Mouse (Mus musculus): ENCODE data around the gene Smpd3.

Smpd3 gene

DNA sequence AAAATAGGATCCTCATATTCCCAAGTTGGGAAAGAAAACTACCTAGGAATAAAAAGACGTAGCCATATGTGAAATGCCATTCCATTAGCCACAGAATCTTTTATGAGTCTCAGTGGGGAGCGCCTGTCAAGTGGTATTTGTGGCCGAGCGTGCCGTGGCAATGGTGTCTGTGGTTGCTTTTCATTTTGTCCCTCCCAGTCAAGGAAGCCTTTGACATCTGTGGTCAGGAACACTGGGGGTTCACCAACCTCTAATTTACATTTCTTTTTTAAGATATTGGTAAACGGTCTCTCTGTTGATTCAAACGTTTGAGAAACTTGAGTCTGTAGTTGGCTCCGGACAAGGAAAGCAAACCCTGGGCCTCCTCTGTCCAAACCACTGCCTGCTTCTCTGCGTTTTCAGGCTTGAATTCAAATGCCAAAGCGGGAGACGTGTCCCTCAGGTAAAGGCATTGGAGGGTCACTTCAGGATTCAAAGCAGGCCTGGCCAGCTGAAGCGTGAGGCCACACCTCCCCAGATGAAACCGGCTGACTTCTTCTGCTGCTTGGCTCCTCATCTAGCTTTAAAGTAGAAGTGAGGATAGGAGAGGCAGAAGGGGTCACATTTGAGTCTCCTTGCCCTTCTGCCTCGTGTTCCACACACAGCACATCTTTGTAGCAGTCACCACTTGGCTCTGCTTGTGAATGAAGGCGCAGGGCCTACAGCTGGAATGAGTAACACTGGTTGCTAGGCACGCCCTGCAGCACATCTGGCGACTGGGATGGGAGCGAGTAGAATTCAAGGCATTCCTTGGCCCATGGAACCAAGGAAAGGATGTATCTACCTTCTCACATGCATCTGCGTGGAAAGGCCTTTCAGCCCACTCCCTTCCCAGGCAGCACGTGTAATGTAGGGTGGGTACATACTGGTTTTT is 45.0 kb downstream of the Smpd3 start:
- DNase-seq (ENCODE audit: low spot score): no peak

DNA sequence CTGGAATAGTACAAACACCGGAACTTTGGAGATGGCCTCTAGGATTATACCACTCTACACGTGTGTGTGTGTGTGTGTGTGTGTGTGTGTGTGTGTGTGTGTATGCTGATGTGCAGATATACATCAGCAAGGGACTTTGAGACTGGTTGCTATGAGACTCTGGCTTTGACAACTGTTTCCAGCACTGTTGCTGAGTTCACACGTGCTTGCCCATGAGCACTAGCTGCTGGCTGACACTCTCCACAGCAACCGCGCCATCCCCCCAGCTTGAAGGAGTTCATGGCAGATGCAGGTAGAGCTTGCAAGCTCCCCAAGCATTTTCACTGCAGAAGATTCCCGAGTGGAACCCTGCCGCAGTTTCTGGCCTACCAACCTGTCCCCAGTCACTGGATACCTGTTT is 48.3 kb downstream of the Smpd3 start:
- no peak for DNase-seq (ENCODE audit: low spot score)

DNA sequence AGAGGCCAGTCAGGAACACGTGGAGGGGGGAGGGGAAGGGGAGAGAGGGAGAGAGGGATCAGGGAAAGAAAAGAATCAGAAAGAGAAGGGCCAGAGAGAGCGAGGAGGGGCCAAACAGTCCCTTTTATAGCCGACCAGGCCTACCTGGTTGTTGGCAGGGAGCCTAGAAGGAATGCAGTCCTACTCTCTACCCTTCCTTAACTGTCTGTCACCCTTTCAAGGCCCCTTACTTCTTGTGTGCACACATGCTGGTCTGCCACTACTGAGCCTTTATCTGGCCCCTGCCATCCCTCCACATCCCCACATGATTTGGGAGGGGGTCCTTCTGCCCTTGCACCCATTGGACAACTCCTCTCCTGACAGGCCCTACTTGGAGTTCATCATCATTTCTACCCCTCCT is 49.1 kb downstream of the Smpd3 start:
- no peak for DNase-seq (ENCODE audit: low spot score)

DNA sequence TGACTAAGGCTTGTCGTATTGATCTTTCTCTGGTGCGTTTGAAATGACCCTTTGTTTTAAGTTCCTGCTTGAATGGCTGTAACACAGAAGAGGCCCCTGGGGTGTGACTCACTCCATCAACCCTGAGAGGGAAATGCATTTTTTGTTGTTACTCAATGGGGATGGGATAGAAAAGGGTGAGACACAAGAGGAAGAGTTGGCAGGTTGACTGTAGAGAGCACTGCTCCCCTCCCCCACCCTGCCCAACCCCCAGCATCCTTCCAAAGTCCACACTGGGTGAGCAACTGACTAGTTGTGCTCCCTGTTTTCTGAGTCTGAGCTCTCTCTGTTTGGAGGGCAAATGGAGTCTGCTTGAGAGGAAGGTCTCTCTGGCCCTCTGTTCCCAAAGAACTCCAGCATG is 50.3 kb downstream of the Smpd3 start:
- no peak for DNase-seq (ENCODE audit: low spot score)

DNA sequence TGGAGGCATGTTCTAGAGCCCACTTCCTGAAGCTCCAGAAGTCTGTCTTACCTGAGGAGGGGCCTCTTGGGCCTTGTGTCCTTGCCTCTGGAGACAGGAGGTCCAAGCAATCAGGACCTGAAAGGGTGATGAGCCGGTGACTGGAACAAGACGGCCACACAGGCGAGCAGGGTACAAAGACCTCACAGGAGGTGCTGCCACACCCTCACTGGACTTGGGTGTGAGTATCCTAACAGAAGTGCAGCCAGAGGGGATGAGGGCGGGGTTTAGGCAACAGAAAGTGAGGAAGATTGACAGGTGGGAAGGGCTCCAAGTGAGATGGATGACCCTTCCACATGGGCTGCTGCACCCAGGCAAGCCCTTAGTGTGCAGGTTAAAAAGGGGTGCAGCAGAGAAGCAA is 56.9 kb downstream of the Smpd3 start:
- DNase-seq (ENCODE audit: low spot score): no peak

DNA sequence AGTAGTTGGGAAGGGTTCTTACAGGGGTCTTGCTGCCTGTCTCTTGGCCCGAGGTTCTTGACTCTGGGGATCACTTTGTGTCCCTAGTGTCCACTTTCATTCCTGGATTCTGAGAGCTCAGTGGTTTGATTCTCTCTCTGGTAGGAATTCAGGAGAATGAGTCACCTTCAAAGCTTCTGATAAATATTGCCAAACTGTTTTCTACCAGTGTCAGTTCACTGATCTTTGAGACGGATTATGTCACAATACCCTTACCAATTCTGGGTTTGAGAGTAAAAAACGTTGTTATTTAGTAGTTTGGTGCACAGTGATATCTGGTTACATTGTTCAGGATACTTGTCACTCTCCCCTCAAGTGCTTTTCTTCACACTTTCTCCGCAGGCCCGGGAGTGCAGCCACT is 57.6 kb downstream of the Smpd3 start:
- no peak for DNase-seq (ENCODE audit: low spot score)

DNA sequence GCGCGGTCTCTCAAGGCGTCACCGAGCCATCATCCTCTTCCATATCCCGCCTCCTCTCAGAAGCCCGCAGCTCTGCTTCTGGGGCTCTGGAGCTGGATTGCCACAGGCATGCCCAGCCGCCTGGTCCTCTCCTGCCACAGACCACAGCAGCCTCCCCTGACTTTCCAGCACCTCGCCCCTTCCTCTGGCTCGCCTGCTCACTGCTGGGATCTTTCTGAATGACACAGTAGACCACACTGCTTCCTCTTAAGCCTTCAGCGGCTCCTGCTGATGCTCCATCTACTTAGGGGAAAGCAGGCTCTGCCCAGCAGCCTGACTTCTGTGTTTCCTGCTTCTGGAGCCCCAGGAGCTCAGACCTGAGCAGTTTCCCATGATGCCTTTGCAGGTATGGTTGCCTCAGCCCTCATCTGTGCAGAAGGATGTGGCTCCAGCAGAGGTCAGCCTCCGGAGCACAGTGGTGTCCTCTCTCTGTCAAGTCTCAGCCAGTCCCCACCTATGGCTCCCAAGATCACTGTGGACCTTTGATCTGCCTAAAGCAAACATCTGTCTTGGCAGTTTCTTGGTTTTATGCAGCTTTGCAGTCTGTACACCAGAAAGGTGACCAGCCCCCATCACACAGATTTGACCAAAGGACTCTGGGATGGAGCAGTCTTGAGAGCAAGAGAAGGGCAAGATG is 59.3 kb downstream of the Smpd3 start:
- no peak for DNase-seq (ENCODE audit: low spot score)

DNA sequence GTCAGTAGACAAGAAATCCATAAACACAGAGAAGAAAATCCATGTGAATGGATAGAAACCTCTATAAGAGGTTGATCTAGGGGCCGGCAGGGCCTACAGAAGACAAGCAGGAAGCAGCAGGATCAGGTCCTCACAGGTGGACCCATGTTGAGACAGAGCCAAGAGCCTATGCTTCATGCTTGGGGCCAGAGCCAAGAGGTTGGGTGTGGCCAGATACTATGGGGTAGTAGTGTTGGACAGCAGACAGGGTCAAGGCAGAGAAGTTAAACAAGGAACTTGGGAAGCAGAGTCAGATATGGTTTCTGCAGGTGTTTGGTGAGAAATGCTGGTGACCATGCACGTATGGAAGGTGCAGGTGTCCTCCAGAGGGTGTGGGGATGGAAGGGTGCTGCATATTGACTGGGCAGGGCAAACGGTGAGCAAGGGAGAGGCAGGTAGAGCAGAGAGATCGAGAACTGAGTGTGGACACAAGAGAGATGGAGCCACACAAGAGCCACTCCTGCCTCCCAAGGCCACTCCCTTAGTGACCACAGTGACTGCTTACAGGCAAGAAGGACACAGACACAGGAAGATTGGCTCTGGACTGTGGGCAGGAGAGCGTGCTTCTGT is 61.0 kb downstream of the Smpd3 start:
- DNase-seq (ENCODE audit: low spot score): no peak

DNA sequence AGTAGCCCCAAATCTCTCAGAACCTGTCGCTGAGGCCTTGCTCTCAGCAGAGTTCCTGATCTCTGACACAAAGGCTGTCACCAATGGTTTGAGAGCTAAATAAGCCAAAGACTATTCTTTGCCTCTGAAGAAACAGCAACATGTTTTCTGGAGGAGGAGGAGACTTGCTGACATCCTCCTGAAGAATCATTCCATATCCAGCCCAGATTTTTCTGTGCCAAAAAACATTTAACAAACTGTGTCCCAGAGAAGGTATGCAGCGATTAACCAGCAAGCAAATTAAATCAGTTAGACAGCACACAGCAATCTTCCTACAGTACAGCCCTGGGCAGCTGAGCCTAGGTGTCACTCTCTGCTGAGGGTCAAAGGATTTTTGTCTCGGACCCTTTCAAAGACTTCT is 64.3 kb downstream of the Smpd3 start:
- no peak for DNase-seq (ENCODE audit: low spot score)

DNA sequence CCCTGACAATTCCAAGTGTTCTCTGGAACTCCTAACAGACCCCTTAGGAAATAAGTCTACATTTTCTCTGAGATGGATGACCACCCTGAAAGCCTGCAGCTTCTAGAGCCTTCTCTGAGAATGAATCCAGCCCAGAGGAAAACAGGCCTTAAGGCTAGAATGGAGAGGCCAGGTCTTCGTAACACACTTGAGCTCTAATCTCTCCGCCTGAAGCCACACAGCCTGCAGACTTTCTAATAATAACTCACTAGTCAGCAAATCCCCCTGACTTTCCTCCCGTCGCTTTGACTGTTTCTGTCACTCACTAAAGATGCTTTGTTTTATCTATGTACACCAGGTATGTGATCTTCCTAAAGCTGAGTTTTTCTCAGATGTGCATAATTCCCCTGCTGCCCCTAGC is 66.4 kb downstream of the Smpd3 start:
- DNase-seq (ENCODE audit: low spot score): no peak

DNA sequence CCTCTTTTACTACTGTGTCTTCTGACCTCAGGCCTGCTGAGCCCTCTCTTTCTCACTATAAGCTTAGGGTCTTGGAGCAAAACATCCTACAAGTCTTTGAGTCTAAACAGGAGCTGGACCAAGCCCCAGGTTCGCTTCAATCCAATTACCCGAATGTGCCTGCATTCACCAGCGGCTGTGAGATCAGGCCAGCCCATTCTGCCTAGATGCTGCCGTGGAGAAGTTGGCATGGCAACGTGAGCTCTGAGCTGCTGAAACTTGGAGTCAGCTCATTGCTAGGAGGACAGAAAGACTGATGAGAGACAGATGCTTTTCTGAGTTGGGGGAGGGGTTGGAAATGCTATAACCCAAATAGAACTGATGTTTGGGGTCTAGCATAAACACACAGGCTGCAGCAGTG is 67.0 kb downstream of the Smpd3 start:
- DNase-seq (ENCODE audit: low spot score): peak; percentile 34

DNA sequence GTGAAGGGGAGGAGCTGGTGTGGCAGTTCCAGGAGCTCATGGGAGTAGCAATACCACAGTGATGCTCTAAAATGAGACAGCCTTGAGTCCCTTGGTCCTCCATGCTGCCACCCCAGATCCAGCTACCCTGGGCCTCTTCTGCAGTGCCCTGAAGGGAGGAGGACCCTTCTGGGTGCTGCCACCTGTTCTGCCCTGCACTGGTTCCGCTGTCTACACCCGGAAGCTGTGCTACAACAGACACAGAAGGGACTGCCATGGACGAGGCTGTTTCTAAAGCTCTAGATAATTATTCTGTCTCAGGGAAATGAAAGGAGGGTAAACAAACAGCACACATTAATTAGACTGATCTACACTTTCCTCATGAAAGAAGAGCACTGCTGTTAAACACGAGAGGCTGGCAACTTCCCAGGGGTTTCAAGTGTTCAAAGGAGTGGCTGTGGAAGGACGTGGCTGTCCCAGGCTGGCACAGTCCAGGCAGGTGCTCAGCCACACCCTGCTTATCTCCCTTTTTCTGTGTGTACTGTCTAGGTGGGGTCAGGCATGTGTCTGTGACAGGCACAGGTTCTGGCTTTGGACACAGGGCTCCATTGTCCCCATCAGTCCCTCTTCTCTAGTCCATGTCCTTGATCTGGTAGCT is 69.0 kb downstream of the Smpd3 start:
- DNase-seq (ENCODE audit: low spot score): no peak

DNA sequence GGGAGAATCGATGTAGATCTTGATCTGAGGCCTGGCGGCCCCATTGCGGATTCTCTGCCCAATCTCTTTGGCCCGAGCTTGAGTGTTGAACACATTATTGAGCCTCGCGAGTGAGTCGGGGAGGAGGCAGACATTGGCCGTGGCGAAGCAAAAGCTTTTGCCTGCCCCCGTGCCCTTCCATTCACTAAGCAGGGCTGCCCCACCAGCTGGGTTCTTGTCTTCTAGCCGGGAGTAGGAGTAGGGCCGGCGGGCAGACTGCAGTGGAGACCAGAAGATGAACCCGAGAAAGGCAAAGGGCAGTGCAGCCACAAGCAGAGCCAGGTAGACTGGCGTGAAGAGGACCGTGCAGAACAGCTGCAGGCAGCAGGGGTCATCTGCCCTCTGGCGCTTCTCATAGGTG is 72.4 kb downstream of the Smpd3 start:
- no peak for DNase-seq (ENCODE audit: low spot score)

DNA sequence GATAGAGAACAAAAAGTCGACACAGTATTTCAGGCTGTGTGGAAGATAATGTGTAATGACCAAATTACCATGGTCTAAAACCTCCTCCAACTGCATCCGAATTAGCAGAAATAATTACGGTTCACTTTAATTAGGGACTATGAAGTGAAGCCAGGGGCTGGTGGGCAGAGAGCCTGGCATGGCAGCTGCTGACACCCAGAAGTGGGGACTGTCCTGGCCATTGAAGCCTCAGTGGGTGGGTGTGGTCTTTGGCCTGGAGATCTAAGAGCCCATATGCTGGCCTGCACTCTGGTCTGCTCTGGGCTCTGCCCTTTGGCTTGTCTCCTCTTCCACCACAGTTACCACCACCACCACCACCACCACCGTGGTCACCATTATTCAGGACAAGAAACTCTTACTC is 73.9 kb downstream of the Smpd3 start:
- DNase-seq (ENCODE audit: low spot score): no peak

DNA sequence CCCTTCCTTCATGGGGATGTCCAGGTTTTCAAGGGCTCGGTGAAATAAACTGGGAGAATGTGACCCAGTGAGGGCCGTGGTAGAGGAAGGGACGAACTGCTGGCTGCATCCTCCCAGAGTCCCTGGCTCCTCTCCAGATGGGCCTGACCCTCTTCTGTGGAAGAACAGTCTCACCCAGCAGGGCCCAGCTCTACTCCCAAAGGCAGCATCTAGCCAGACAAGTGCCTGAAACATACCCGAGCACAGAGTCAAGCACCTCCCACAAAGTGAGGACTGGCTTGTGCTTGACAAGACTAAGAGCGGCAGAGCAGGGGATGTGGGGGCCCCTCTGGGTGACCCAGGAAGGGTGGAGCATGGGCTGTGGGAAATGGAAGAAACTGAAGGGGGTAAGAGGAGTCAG is 75.4 kb downstream of the Smpd3 start:
- no peak for DNase-seq (ENCODE audit: low spot score)

DNA sequence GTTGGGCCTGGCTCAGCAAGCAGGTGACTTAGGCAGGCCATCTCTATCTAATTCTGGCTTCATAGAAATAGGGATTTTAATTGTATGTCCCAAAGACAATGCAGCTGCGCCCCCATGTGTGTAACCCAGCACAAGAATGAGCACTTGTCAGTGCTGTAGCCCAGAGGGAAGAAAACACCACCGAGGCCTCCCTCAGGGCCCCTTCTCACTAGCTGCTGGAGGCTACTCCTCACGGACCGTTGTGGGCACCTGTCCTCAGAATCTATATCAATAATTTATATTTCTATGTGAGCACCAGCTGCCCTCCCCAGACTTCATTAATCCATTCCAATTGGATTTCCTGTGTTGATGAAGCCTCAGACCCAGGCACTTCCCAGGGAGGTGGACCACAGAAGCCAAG is 76.9 kb downstream of the Smpd3 start:
- peak; percentile 21 for DNase-seq (ENCODE audit: low spot score)

DNA sequence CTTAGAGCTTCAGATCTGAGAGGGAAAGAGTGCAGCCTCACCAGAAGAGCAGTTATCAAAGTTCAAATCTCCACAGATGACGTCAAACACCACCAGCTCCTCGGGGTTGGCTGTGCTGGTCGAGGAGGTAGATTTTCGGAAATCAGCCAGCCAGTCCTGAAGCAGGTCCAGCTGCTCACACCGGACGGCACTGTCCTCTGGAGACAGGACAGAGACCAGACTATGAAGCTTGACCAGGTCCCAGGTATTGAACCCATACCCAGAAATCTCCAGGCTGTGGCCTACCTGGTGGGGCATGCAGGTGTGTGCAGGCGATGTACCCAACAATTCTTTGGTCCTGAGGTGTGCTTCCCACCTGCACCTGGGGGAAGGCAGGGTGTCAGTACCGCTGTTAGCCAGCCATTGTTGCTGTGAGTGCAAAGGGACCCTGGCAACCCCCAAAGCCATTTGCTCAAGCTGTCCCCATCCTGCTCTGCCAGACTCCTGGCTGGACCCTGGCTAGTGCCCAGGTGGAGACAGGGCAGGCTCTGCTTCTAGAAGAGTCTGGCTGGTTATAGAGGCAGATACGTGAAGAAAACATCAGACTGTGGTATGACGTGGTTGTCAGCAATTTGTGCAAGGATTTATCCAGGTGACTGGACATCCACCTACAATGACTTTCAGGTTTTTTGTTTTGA is 78.1 kb downstream of the Smpd3 start:
- DNase-seq (ENCODE audit: low spot score): no peak

DNA sequence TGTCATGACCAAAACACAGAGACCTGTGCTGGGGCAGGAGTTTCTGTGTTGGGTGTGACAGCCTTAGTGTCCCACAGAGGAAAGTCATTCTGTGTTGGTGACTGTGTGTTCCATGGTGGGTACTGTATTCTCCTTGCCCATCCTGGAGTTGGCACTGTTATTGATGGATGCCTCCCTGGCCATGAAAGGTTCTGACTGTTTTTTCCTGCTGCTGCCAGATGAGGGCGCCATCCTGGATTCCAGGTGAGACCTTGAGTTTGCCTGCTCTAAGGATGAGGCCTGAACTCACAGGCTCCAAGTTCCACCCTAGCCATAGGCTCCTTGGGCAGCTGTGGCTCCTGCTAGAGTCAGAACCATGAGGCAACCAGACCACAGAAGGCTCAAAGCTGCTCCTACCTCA is 79.6 kb downstream of the Smpd3 start:
- no peak for DNase-seq (ENCODE audit: low spot score)

DNA sequence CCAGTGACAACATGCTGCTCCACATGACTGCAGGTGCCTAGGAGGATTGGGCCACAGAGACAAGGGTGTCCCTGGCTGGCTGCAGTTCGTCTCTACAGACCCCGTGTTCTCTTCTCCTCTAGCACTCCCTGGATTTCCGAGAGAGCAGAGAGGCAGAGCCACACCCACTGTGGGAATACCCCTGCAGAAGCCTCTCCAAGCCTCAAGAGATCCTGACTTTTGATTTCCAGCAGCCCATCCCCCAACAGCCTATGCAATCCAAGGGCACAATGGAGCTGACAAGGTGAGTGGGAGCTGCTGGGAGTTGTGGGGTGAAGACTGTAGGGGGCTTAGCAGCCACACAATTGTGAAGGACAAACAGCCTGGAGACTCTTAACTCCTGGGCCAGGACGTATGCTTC is 87.6 kb downstream of the Smpd3 start:
- DNase-seq (ENCODE audit: low spot score): no peak

DNA sequence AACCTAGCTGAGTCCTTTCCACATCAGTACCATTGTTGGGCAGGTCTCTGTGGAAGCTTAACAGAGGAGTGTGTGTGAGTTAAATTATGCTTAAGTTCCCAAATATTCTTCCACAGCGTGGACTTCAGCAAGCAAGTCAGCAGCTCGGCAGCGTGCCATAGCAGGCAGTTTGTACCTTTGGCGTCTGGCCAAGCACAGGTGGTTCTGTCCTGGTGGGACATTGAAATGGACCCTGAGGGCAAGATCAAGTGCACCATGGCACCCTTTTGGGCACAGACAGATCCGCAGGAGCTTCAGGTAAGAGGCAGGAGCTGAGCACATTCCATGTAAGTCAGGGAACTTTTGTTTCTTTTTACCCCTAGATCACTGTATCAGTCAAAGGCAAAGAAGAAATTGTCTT is 100.7 kb downstream of the Smpd3 start:
- DNase-seq (ENCODE audit: low spot score): no peak

DNA sequence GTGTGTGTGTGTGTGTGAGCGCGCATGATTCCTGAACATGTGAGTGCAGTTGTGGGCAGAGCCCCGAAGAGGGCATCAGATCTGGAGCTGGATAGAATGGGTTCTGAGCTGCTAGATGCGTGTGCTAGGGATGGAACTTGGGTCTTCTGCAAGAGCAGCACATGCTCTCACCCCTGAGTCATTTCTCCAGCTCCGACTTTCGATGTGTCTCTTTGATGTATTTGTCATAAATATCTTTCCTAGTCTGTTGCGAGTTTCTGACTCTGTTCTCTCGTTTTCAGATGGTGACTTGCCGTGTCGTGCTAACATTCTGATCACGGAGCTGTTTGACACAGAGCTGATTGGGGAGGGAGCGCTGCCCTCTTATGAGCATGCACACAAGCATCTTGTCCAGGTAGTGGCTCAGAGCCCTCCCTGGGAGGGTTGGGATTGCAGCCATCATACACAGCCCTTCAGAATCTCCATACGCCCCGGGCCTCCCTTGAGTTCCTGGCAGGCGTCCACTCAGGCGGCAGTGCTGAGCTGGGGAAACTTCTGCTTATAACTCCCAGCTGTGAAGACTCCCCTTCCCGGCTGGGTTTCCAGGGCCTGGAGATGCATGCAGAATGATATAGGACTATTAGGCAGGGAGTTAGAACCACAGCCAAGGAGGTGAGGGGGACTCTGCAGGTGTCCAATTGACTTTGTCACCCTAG is 103.1 kb downstream of the Smpd3 start:
- no peak for DNase-seq (ENCODE audit: low spot score)

DNA sequence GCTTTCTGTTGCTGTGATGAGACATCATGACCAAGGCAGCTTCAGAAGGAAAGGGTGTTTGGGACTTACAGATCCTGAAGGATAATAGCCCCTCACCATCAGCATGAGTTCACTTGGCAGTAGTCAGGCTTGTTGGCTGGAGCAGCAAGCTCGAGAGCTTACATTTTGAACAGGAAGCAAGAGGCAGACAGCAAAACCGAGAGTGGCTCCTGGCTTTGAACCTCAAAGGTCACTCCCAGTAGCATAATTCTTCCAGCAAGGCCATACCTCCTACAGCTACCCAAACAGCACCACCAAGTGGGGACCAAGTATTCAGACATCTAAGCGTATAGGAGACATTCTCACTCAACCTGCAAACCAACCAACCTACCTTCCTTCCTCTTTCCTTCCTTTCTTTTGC is 105.0 kb downstream of the Smpd3 start:
- DNase-seq (ENCODE audit: low spot score): no peak

Data from retina, embryonic 14.5 days (tissue).